Mouse (Mus musculus) CH12.LX (cell line): Measurements from ENCODE around the gene Isg20l2. TPM values are rescaled to one million over a fixed set of nuclear protein-coding genes. Genes with fewer than 3 reads are reported as not detected.

ENCODE experiments used
- DNase-seq: peaks from one replicate; pipeline ENCODE4 v3.0.0-alpha.2; 2013; ENCODE audit errors: extremely low read depth
- H3K27ac ChIP-seq: 2 replicates; pipeline ENCODE4 v1.5.1; 2012; ENCODE audit warnings: low read depth, mild to moderate bottlenecking, control low read depth, moderate library complexity; ENCODE audit not compliant: insufficient read depth
- H3K27me3 ChIP-seq: replicated peaks from 2 replicates; pipeline ENCODE3; 2012; ENCODE audit warnings: inconsistent platforms
- H3K36me3 ChIP-seq, 2 experiments: replicated peaks in 1 of 2; 2 replicates each; pipeline versions ENCODE3 to v1.6.1; 2012; ENCODE audit warnings: inconsistent platforms in 1 of 2, low read length in 1 of 2, mild to moderate bottlenecking in 1 of 2, mixed read lengths in 1 of 2, moderate library complexity in 1 of 2; ENCODE audit not compliant: control insufficient read depth in 1 of 2, insufficient read depth in 1 of 2
- H3K4me1 ChIP-seq, 2 experiments: 2 replicates each; pipeline ENCODE4 v1.6.1; 2012; ENCODE audit warnings: inconsistent platforms in 1 of 2, moderate library complexity in 1 of 2; ENCODE audit not compliant: insufficient read depth in 2 of 2, control insufficient read depth in 1 of 2
- H3K4me2 ChIP-seq: 2 replicates; pipeline ENCODE4 v1.6.1; 2012; ENCODE audit warnings: low read depth, mild to moderate bottlenecking, control low read depth; ENCODE audit not compliant: poor library complexity, insufficient read depth, severe bottlenecking
- H3K4me3 ChIP-seq, 3 experiments: fragments of 150-350 bp in 1 of 3; sonication (generic) in 1 of 3; replicated peaks in 1 of 3; 2 replicates each; pipeline versions ENCODE3 to v1.5.1; 2011 to 2012; ENCODE audit warnings: low read depth in 2 of 3, low read length in 2 of 3, mild to moderate bottlenecking in 2 of 3, moderate library complexity in 2 of 3, control low read depth in 1 of 3, improper control_type of control experiment in 1 of 3, inconsistent platforms in 1 of 3, mixed read lengths in 1 of 3; ENCODE audit not compliant: poor library complexity in 1 of 3
- H3K79me2 ChIP-seq: replicated peaks from 2 replicates; pipeline ENCODE4 v1.6.1; 2012; ENCODE audit warnings: mild to moderate bottlenecking, moderate library complexity; ENCODE audit not compliant: control insufficient read depth, poor library complexity, insufficient read depth, severe bottlenecking; ENCODE audit errors: extremely low read depth
- H3K9ac ChIP-seq: 2 replicates; pipeline ENCODE4 v1.6.1; 2012; ENCODE audit warnings: low read depth, mild to moderate bottlenecking, control low read depth, moderate library complexity; ENCODE audit not compliant: insufficient read depth
- H3K9me3 ChIP-seq: replicated peaks from 2 replicates; pipeline ENCODE3; 2012; ENCODE audit warnings: low read length, inconsistent platforms, mixed read lengths
- BHLHE40 ChIP-seq: IDR thresholded peaks from 2 replicates; pipeline ENCODE4 v1.6.1; 2011; ENCODE audit warnings: mild to moderate bottlenecking, low read depth, low read length, improper control_type of control experiment
- CHD1 ChIP-seq: IDR thresholded peaks from 2 replicates; pipeline ENCODE4 v1.6.1; 2012; ENCODE audit warnings: low read depth, low read length, improper control_type of control experiment, inconsistent platforms
- CHD2 ChIP-seq: IDR thresholded peaks from 2 replicates; pipeline ENCODE4 v1.6.1; 2011; ENCODE audit warnings: low read length, improper control_type of control experiment
- ELF1 ChIP-seq: IDR thresholded peaks from 2 replicates; pipeline ENCODE4 v1.6.1; 2014; ENCODE audit warnings: low read depth, mild to moderate bottlenecking, inconsistent platforms, low read length, improper control_type of control experiment
- EP300 ChIP-seq: IDR thresholded peaks from 2 replicates; pipeline ENCODE4 v1.6.1; 2011; ENCODE audit warnings: low read length, improper control_type of control experiment
- ETS1 ChIP-seq: conservative IDR thresholded peaks from 2 replicates; pipeline ENCODE4 v1.6.1; 2012; ENCODE audit warnings: low read depth, mild to moderate bottlenecking, inconsistent platforms, low read length, improper control_type of control experiment, moderate library complexity
- GABPA ChIP-seq: IDR thresholded peaks from 2 replicates; pipeline ENCODE4 v1.6.1; 2012; ENCODE audit warnings: low read depth, low read length, improper control_type of control experiment, inconsistent platforms; ENCODE audit not compliant: insufficient replicate concordance
- IRF4 ChIP-seq: IDR thresholded peaks from 2 replicates; pipeline ENCODE4 v1.6.1; 2014; ENCODE audit warnings: low read depth, mild to moderate bottlenecking, inconsistent platforms, low read length, improper control_type of control experiment
- JUND ChIP-seq: conservative IDR thresholded peaks from 2 replicates; pipeline ENCODE4 v1.6.1; 2011; ENCODE audit warnings: low read depth, low read length, improper control_type of control experiment
- KAT2A ChIP-seq: IDR thresholded peaks from 2 replicates; pipeline ENCODE4 v1.6.1; 2012; ENCODE audit warnings: low read length, improper control_type of control experiment, inconsistent platforms; ENCODE audit not compliant: insufficient replicate concordance
- MAFK ChIP-seq: IDR thresholded peaks from 2 replicates; pipeline ENCODE4 v1.6.1; 2011; ENCODE audit warnings: low read length, improper control_type of control experiment; ENCODE audit not compliant: insufficient replicate concordance
- MAX ChIP-seq: IDR thresholded peaks from 2 replicates; pipeline ENCODE4 v1.6.1; 2011; ENCODE audit warnings: low read length, improper control_type of control experiment
- MAZ ChIP-seq: IDR thresholded peaks from 2 replicates; pipeline ENCODE4 v1.6.1; 2012; ENCODE audit warnings: low read depth, mild to moderate bottlenecking, inconsistent platforms, low read length, improper control_type of control experiment, moderate library complexity
- MXI1 ChIP-seq: IDR thresholded peaks from 2 replicates; pipeline ENCODE4 v1.6.1; 2011; ENCODE audit warnings: mild to moderate bottlenecking, low read depth, low read length, improper control_type of control experiment
- MYC ChIP-seq: IDR thresholded peaks from 2 replicates; pipeline ENCODE4 v1.6.1; 2011; ENCODE audit warnings: low read depth, mild to moderate bottlenecking, improper control_type of control experiment, low read length
- NELFE ChIP-seq: IDR thresholded peaks from 2 replicates; pipeline ENCODE4 v1.6.1; 2011; ENCODE audit warnings: low read depth, low read length, improper control_type of control experiment
- NRF1 ChIP-seq: IDR thresholded peaks from 2 replicates; pipeline ENCODE4 v1.6.1; 2014; ENCODE audit warnings: low read depth, mild to moderate bottlenecking, inconsistent platforms, low read length, improper control_type of control experiment, moderate library complexity
- PAX5 ChIP-seq: IDR thresholded peaks from 2 replicates; pipeline ENCODE4 v1.6.1; 2012; ENCODE audit warnings: low read length, inconsistent platforms, mixed read lengths
- POLR2A ChIP-seq: IDR thresholded peaks from 2 replicates; pipeline ENCODE4 v1.6.1; 2011; ENCODE audit warnings: low read depth, mild to moderate bottlenecking, improper control_type of control experiment, low read length
- RCOR1 ChIP-seq: conservative IDR thresholded peaks from 2 replicates; pipeline ENCODE4 v1.6.1; 2012; ENCODE audit warnings: low read depth, mild to moderate bottlenecking, inconsistent platforms, low read length, improper control_type of control experiment
- SIN3A ChIP-seq: IDR thresholded peaks from 2 replicates; pipeline ENCODE4 v1.6.1; 2012; ENCODE audit warnings: low read length, improper control_type of control experiment, inconsistent platforms
- SMC3 ChIP-seq: IDR thresholded peaks from 2 replicates; pipeline ENCODE4 v1.6.1; 2011; ENCODE audit warnings: low read depth, low read length, improper control_type of control experiment
- TBP ChIP-seq: conservative IDR thresholded peaks from 2 replicates; pipeline ENCODE4 v1.6.1; 2011; ENCODE audit warnings: low read depth, low read length, improper control_type of control experiment
- UBTF ChIP-seq: IDR thresholded peaks from 2 replicates; pipeline ENCODE4 v1.6.1; 2012; ENCODE audit warnings: low read depth, mild to moderate bottlenecking, inconsistent platforms, low read length, improper control_type of control experiment, moderate library complexity
- ZC3H11A ChIP-seq: IDR thresholded peaks from 2 replicates; pipeline ENCODE4 v1.6.1; 2012; ENCODE audit warnings: low read depth, mild to moderate bottlenecking, inconsistent platforms, low read length, improper control_type of control experiment
- ZMIZ1 ChIP-seq: IDR thresholded peaks from 2 replicates; pipeline ENCODE4 v1.6.1; 2012; ENCODE audit warnings: low read depth, mild to moderate bottlenecking, inconsistent platforms, low read length, improper control_type of control experiment
- ZNF384 ChIP-seq: IDR thresholded peaks from 2 replicates; pipeline ENCODE4 v1.6.1; 2012; ENCODE audit warnings: low read depth, low read length, improper control_type of control experiment, inconsistent platforms
- dilution Hi-C: fragments of 300-500 bp; cut with MboI; formaldehyde crosslinking; loops from 2 replicates; pipeline ENCODE4 v1.14.3; 2020; ENCODE audit warnings: low sequenced_read_pairs; ENCODE audit not compliant: extremely low pct_unique_long_range_greater_than_20kb, extremely low pct_ligation_motif_present
- in situ Hi-C: fragments of 300-500 bp; cut with MboI; formaldehyde crosslinking; loops from 3 replicates; pipeline ENCODE4 v1.14.3; 2019; ENCODE audit warnings: low sequenced_read_pairs, low pct_ligation_motif_present, low pct_unique_long_range_greater_than_20kb, mixed read lengths
- polyA plus RNA-seq: library from polyadenylated mRNA; unstranded; fragments of >175 nt; gene quantifications from 2 replicates; pipeline ENCODE4 v1.2.1, GENCODE M21; 2012; ENCODE audit warnings: low read depth; ENCODE audit not compliant: insufficient read length
- total RNA-seq, 2 experiments: library from RNA; depleted of rRNA; stranded (reverse); fragments of 300-350 nt in 1 of 2; fragments of >200 nt in 1 of 2; gene quantifications; 2 replicates each; pipeline ENCODE4 v1.2.3; 2012 to 2014

The Isg20l2 gene
- total and polyA plus RNA-seq, 3 experiments, result 40.8 to 68.8 (median 45.0) TPM

- Histone ChIP-seq H3K9me3 (no peaks in the 10 kb centered on the region), H3K4me1 (no peaks in the 10 kb centered on the region), H3K9ac (no peak overlapping the region), H3K27ac (no peak overlapping the region), H3K4me3 (no peak overlapping the region), H3K27me3 (no peaks in the 10 kb centered on the region), H3K36me3 (peaks cover 3 to 20% of the 10 kb centered on the region in 2 experiments), H3K4me2 (no peak overlapping the region), H3K79me2 (no peaks in the 10 kb centered on the region)
- TF ChIP-seq BHLHE40 (no peak), CHD1 (no peak), SMC3 (no peak), GABPA (no peak), KAT2A (no peak), RCOR1 (no peak), CHD2 (no peak), NELFE (no peak), ZMIZ1 (no peak), ZNF384 (no peak), ELF1 (no peak), IRF4 (no peak), SIN3A (no peak), MAZ (no peak), ZC3H11A (no peak), MXI1 (no peak), TBP (no peak), MAX (no peak), PAX5 (no peak)
- in situ Hi-C loops, result no loop called here
- dilution Hi-C loops, result no loop called here
- DNase-seq, result no peak
Observed at GRCm38 (mm10) chr3:87949266-87949954, 19.3 kb downstream of the Isg20l2 start.

GRCm38 (mm10) chr3:87949955-87950515 lies 19.9 kb downstream of the Isg20l2 start:
- in situ Hi-C loops, result no loop called here
- Histone ChIP-seq H3K27me3 (no peaks in the 10 kb centered on the region), H3K9ac (no peak overlapping the region), H3K9me3 (no peaks in the 10 kb centered on the region), H3K36me3 (peaks cover 0 to 13% of the 10 kb centered on the region in 2 experiments), H3K4me3 (no peak overlapping the region), H3K4me2 (no peak overlapping the region), H3K27ac (no peak overlapping the region), H3K79me2 (no peaks in the 10 kb centered on the region), H3K4me1 (no peaks in the 10 kb centered on the region)
- no peak for DNase-seq
- no peak for TF ChIP-seq TBP
- TF ChIP-seq CHD2, result no peak
- no peak for TF ChIP-seq POLR2A
- TF ChIP-seq UBTF, result no peak
- TF ChIP-seq GABPA, result no peak
- no peak for TF ChIP-seq NRF1
- no peak for TF ChIP-seq MAFK
- TF ChIP-seq EP300, result no peak
- no peak for TF ChIP-seq ETS1
- TF ChIP-seq RCOR1, result no peak
- TF ChIP-seq ELF1, result no peak
- no peak for TF ChIP-seq SMC3
- no peak for TF ChIP-seq MYC
- no peak for TF ChIP-seq JUND
- no peak for TF ChIP-seq ZC3H11A
- TF ChIP-seq ZNF384, result no peak
- no peak for TF ChIP-seq MXI1
- dilution Hi-C loops, result no loop called here
